Mouse (Mus musculus) MEL (cell line): Measurements from ENCODE around the gene Sgpp2. TPM values are rescaled to one million over a fixed set of nuclear protein-coding genes. Genes with fewer than 3 reads are reported as not detected.

Source experiments
- DNase-seq: peaks from one replicate; pipeline ENCODE4 v3.0.0; 2011; ENCODE audit warnings: low read depth, low spot score
- H3K27ac ChIP-seq: 2 replicates; pipeline ENCODE4 v1.5.1; 2012; ENCODE audit warnings: low read depth, mild to moderate bottlenecking, control low read depth, low read length, moderate library complexity; ENCODE audit not compliant: control insufficient read depth
- H3K27me3 ChIP-seq, 2 experiments: fragments of 150-350 bp in 1 of 2; sonication (generic) in 1 of 2; 2 replicates each; pipeline ENCODE4 v1.6.1; 2012; ENCODE audit warnings: low read length in 2 of 2, mild to moderate bottlenecking in 2 of 2, improper control_type of control experiment in 1 of 2, moderate library complexity in 1 of 2; ENCODE audit not compliant: insufficient read depth in 2 of 2, control insufficient read depth in 1 of 2
- H3K36me3 ChIP-seq, 2 experiments: 2 replicates each; pipeline ENCODE4 v1.6.1; 2012 to 2014; ENCODE audit warnings: low read length in 2 of 2, improper control_type of control experiment in 1 of 2, inconsistent platforms in 1 of 2, mild to moderate bottlenecking in 1 of 2; ENCODE audit not compliant: insufficient read depth in 2 of 2, control insufficient read depth in 1 of 2
- H3K4me1 ChIP-seq, 2 experiments: fragments of 150-350 bp in 1 of 2; sonication (generic) in 1 of 2; 2 replicates each; pipeline ENCODE4 v1.6.1; 2012; ENCODE audit warnings: low read length in 2 of 2, improper control_type of control experiment in 1 of 2, mild to moderate bottlenecking in 1 of 2; ENCODE audit not compliant: insufficient read depth in 2 of 2, control insufficient read depth in 1 of 2
- H3K4me3 ChIP-seq, 2 experiments: fragments of 150-350 bp in 1 of 2; sonication (generic) in 1 of 2; 2 replicates each; pipeline ENCODE4 v1.5.1; 2012; ENCODE audit warnings: low read depth in 2 of 2, low read length in 2 of 2, mild to moderate bottlenecking in 2 of 2, moderate library complexity in 2 of 2, control low read depth in 1 of 2, improper control_type of control experiment in 1 of 2; ENCODE audit not compliant: control insufficient read depth in 1 of 2, insufficient read depth in 1 of 2
- H3K79me2 ChIP-seq: 2 replicates; pipeline ENCODE4 v1.6.1; 2012; ENCODE audit warnings: mild to moderate bottlenecking, low read length, moderate library complexity; ENCODE audit not compliant: control insufficient read depth, poor library complexity, insufficient read depth
- H3K9ac ChIP-seq: 2 replicates; pipeline ENCODE4 v1.6.1; 2012; ENCODE audit warnings: low read depth, mild to moderate bottlenecking, control low read depth, low read length, moderate library complexity; ENCODE audit not compliant: control insufficient read depth, poor library complexity, severe bottlenecking
- H3K9me3 ChIP-seq: fragments of 150-350 bp; sonication (generic); replicated peaks from 2 replicates; pipeline ENCODE4 v1.6.1; 2012; ENCODE audit warnings: mild to moderate bottlenecking, low read length, improper control_type of control experiment, moderate library complexity; ENCODE audit not compliant: insufficient read depth
- BHLHE40 ChIP-seq: IDR thresholded peaks from 2 replicates; pipeline ENCODE4 v1.6.1; 2012; ENCODE audit warnings: low read depth, mild to moderate bottlenecking, inconsistent platforms, low read length, improper control_type of control experiment, borderline replicate concordance
- CHD1 ChIP-seq: IDR thresholded peaks from 2 replicates; pipeline ENCODE4 v1.6.1; 2012; ENCODE audit warnings: low read depth, mild to moderate bottlenecking, inconsistent platforms, low read length, improper control_type of control experiment
- CHD2 ChIP-seq: IDR thresholded peaks from 2 replicates; pipeline ENCODE4 v1.6.1; 2011; ENCODE audit warnings: low read length, improper control_type of control experiment
- CTCF ChIP-seq, 3 experiments: IDR thresholded peaks in 2 of 3; conservative IDR thresholded peaks in 1 of 3; 2 replicates each; pipeline ENCODE4 v1.5.1; 2011 to 2012; ENCODE audit warnings: low read length in 3 of 3, low read depth in 2 of 3, mild to moderate bottlenecking in 2 of 3, improper control_type of control experiment in 1 of 3, inconsistent platforms in 1 of 3, mixed read lengths in 1 of 3, moderate library complexity in 1 of 3; ENCODE audit not compliant: control insufficient read depth in 1 of 3, insufficient read depth in 1 of 3, poor library complexity in 1 of 3, severe bottlenecking in 1 of 3
- E2F4 ChIP-seq: IDR thresholded peaks from 2 replicates; pipeline ENCODE4 v1.6.1; 2011; ENCODE audit warnings: low read depth, low read length, improper control_type of control experiment, borderline replicate concordance
- ETS1 ChIP-seq: IDR thresholded peaks from 2 replicates; pipeline ENCODE4 v1.6.1; 2012; ENCODE audit warnings: low read depth, mild to moderate bottlenecking, inconsistent platforms, low read length, improper control_type of control experiment, moderate library complexity
- GATA1 ChIP-seq: IDR thresholded peaks from 2 replicates; pipeline ENCODE4 v1.6.1; 2011; ENCODE audit warnings: low read depth, low read length, improper control_type of control experiment
- JUND ChIP-seq: IDR thresholded peaks from 2 replicates; pipeline ENCODE4 v1.6.1; 2011; ENCODE audit warnings: low read depth, mild to moderate bottlenecking, improper control_type of control experiment, low read length
- MXI1 ChIP-seq: IDR thresholded peaks from 2 replicates; pipeline ENCODE4 v1.6.1; 2011; ENCODE audit warnings: mild to moderate bottlenecking, low read depth, low read length, improper control_type of control experiment
- MYB ChIP-seq: IDR thresholded peaks from 2 replicates; pipeline ENCODE4 v1.6.1; 2011; ENCODE audit warnings: mild to moderate bottlenecking, low read depth, low read length, improper control_type of control experiment
- POLR2A ChIP-seq, 2 experiments: IDR thresholded peaks; 2 replicates each; pipeline ENCODE4 v1.6.1; 2011 to 2012; ENCODE audit warnings: low read length in 2 of 2, mild to moderate bottlenecking in 2 of 2, control low read depth in 1 of 2, improper control_type of control experiment in 1 of 2, low read depth in 1 of 2, moderate library complexity in 1 of 2; ENCODE audit not compliant: control insufficient read depth in 1 of 2, insufficient read depth in 1 of 2, poor library complexity in 1 of 2
- RAD21 ChIP-seq: IDR thresholded peaks from 2 replicates; pipeline ENCODE4 v1.6.1; 2011; ENCODE audit warnings: mild to moderate bottlenecking, low read depth, low read length, improper control_type of control experiment
- RCOR1 ChIP-seq: IDR thresholded peaks from 2 replicates; pipeline ENCODE4 v1.6.1; 2012; ENCODE audit warnings: low read depth, mild to moderate bottlenecking, inconsistent platforms, low read length, improper control_type of control experiment
- SIN3A ChIP-seq: IDR thresholded peaks from 2 replicates; pipeline ENCODE4 v1.6.1; 2012; ENCODE audit warnings: low read length, improper control_type of control experiment, inconsistent platforms
- TCF12 ChIP-seq: IDR thresholded peaks from 2 replicates; pipeline ENCODE4 v1.6.1; 2014; ENCODE audit warnings: low read depth, mild to moderate bottlenecking, inconsistent platforms, low read length, improper control_type of control experiment, moderate library complexity
- UBTF ChIP-seq: IDR thresholded peaks from 2 replicates; pipeline ENCODE4 v1.6.1; 2012; ENCODE audit warnings: low read depth, mild to moderate bottlenecking, inconsistent platforms, low read length, improper control_type of control experiment, moderate library complexity, borderline replicate concordance; ENCODE audit not compliant: insufficient read depth
- ZKSCAN1 ChIP-seq: IDR thresholded peaks from 2 replicates; pipeline ENCODE4 v1.6.1; 2012; ENCODE audit warnings: low read depth, mild to moderate bottlenecking, inconsistent platforms, low read length, improper control_type of control experiment, moderate library complexity
- polyA plus RNA-seq, 2 experiments: library from polyadenylated mRNA; stranded (reverse) in 1 of 2; unstranded in 1 of 2; fragments of >175 nt in 1 of 2; fragments of >200 nt in 1 of 2; gene quantifications; 2 replicates each; pipeline versions ENCODE4 v1.2.1 to v1.2.4; 2012; ENCODE audit warnings: low replicate concordance in 2 of 2, low read depth in 1 of 2; ENCODE audit not compliant: insufficient read length in 2 of 2, insufficient read depth in 1 of 2, missing spikeins in 1 of 2
- total RNA-seq: library from RNA; depleted of rRNA; stranded (reverse); fragments of 300-350 nt; gene quantifications from 2 replicates; pipeline ENCODE4 v1.2.3, GENCODE M21; 2012

Gene Sgpp2
- total and polyA plus RNA-seq, 3 experiments = 0.08 to 0.12 TPM; not detected in 1

DNA sequence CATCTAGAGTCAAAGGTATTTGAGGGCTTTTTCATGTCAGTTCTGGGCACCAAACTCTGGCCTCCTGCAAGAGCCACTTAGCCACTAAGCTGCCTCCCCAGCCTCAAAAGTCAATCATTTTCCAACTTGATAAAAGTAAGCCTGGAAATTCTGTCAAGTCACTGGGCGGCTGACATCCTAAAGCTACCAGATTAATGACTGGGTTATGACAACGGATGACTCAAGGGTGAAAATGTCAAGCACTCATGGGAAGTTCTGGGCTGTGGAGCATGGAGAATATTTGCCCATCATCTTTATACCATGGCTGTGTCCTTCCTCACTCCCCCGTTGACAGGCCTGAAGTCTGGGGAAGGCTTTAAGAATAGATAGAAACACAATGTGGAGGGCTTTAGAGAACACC lies 37.2 kb upstream of the Sgpp2 start (continued):
- TF ChIP-seq E2F4 (no peak), CHD1 (no peak), MYB (no peak)

DNA sequence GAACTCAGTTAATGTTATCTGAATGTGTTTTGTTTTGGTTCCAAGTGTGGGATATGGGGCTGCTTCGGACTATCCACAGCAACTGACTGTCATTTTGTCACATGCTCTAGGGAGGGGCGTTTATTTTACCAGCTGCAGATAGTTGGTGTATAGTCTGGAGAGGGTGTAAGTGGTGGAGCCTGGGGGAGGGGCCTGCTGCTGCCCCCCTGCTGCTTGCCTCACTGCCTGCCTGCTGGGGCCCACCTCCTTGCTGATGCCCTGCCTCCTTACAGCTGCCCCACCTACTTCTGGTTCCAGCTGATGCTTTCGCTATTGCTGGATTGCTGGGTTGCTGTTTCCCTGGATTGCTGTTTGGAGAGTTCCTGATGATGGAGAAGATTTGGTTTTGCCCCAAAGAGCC lies 31.0 kb upstream of the Sgpp2 start:
- DNase-seq = no peak
- Histone ChIP-seq H3K36me3 (no peaks in the 10 kb centered on the region), H3K4me3 (no peak overlapping the region), H3K4me1 (no peaks in the 10 kb centered on the region), H3K9me3 (no peaks in the 10 kb centered on the region), H3K79me2 (no peaks in the 10 kb centered on the region), H3K27ac (no peak overlapping the region), H3K9ac (no peak overlapping the region), H3K27me3 (no peaks in the 10 kb centered on the region)
- TF ChIP-seq ETS1 = no peak

DNA sequence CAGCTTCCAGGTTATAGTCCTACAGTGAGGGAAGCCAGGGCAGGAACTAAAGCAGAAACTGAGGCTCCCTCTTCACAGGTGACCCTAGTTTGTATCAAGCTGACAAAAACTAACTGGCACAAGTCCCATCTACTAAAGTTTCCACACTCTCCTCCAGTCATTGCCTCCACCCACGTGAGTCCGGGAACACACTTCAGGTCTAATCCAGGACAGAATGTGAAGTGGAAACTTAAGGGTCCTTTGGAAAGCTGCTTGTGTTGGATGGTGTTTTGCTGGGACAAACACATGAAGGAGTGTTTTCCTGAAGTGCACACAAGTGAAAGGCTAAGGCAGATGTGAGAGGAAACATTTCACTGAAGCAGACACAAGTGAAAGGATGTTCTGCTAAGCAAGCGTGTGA lies 17.7 kb upstream of the Sgpp2 start:
- TF ChIP-seq CHD2 = no peak
- no peak for TF ChIP-seq E2F4
- TF ChIP-seq UBTF = no peak
- TF ChIP-seq TCF12 = no peak
- no peak for TF ChIP-seq MXI1
- no peak for TF ChIP-seq ZKSCAN1
- TF ChIP-seq BHLHE40 = no peak
- TF ChIP-seq ETS1 = no peak
- TF ChIP-seq JUND = no peak
- TF ChIP-seq SIN3A = no peak
- TF ChIP-seq GATA1 = no peak
- no peak for TF ChIP-seq RAD21
- TF ChIP-seq RCOR1 = no peak
- no peak for TF ChIP-seq POLR2A (IDR thresholded peaks at IDR 0.05; ENCODE audit: control insufficient read depth in 1 of 2, insufficient read depth in 1 of 2, low read depth in 1 of 2, low read length in 2 of 2, poor library complexity in 1 of 2)
- TF ChIP-seq CTCF (IDR thresholded peaks at IDR 0.05 in 2 of 3, conservative IDR thresholded peaks at IDR 0.05 in 1 of 3; ENCODE audit: control insufficient read depth in 1 of 3, insufficient read depth in 1 of 3, low read depth in 2 of 3, low read length in 3 of 3, poor library complexity in 1 of 3, severe bottlenecking in 1 of 3) = no peak
- no peak for TF ChIP-seq MYB
- H3K9ac ChIP-seq = no peak overlapping the region
- H3K27me3 ChIP-seq = no peaks in the 10 kb centered on the region
- H3K4me1 ChIP-seq = no peaks in the 10 kb centered on the region
- no peak for DNase-seq
- no peaks in the 10 kb centered on the region for H3K9me3 ChIP-seq
- no peaks in the 10 kb centered on the region for H3K79me2 ChIP-seq
- H3K4me3 ChIP-seq = no peak overlapping the region
- no peak overlapping the region for H3K27ac ChIP-seq
- H3K36me3 ChIP-seq = no peaks in the 10 kb centered on the region
